Mouse (Mus musculus) limb, embryonic 14.5 days (tissue): ENCODE data around the gene S100z. TPM values are rescaled to one million over a fixed set of nuclear protein-coding genes. Genes with fewer than 3 reads are reported as not detected.

Source experiments
- ATAC-seq: fragments of 200-750 bp; cut with Nextera tagmentation; 2 replicates; pipeline ENCODE4 v1.8.0; 2017; ENCODE audit warnings: low read depth, moderate number of reproducible peaks, moderate TSS enrichment; ENCODE audit not compliant: low FRiP score
- DNase-seq: peaks from one replicate; pipeline ENCODE4 v3.0.0-alpha.2; 2015; ENCODE audit warnings: low spot score
- H3K27ac ChIP-seq: fragments of 300-500 bp; sonication (generic); replicated peaks from 2 replicates; pipeline ENCODE4 v1.5.1; 2014; ENCODE audit warnings: low read depth, mild to moderate bottlenecking, low read length, moderate library complexity, mixed read lengths
- H3K27me3 ChIP-seq: fragments of 300-500 bp; sonication (generic); 2 replicates; pipeline ENCODE4 v1.6.1; 2014; ENCODE audit warnings: low read length, mixed read lengths; ENCODE audit not compliant: control insufficient read depth, insufficient read depth
- H3K36me3 ChIP-seq: fragments of 300-500 bp; sonication (generic); 2 replicates; pipeline ENCODE4 v1.6.1; 2014; ENCODE audit warnings: mild to moderate bottlenecking, low read length, moderate library complexity, mixed read lengths; ENCODE audit not compliant: control insufficient read depth, insufficient read depth
- H3K4me1 ChIP-seq: fragments of 300-500 bp; sonication (generic); 2 replicates; pipeline ENCODE4 v1.6.1; 2014; ENCODE audit warnings: antibody characterized with exemption, low read length, mixed read lengths; ENCODE audit not compliant: control insufficient read depth, insufficient read depth
- H3K4me2 ChIP-seq: fragments of 300-500 bp; sonication (generic); replicated peaks from 2 replicates; pipeline ENCODE4 v1.6.1; 2014; ENCODE audit warnings: low read depth, mild to moderate bottlenecking, low read length, moderate library complexity; ENCODE audit not compliant: severe bottlenecking
- H3K4me3 ChIP-seq: fragments of 300-500 bp; sonication (generic); replicated peaks from 2 replicates; pipeline ENCODE4 v1.5.1; 2014; ENCODE audit warnings: low read length
- H3K9ac ChIP-seq: fragments of 300-500 bp; sonication (generic); 2 replicates; pipeline ENCODE4 v1.6.1; 2014; ENCODE audit warnings: mild to moderate bottlenecking, low read depth, low read length, moderate library complexity; ENCODE audit not compliant: severe bottlenecking
- H3K9me3 ChIP-seq: fragments of 300-500 bp; sonication (generic); 2 replicates; pipeline ENCODE4 v1.6.1; 2016; ENCODE audit warnings: low read length; ENCODE audit not compliant: control insufficient read depth
- POLR2A ChIP-seq: fragments of 200-500 bp; IDR thresholded peaks from 2 replicates; pipeline ENCODE4 v1.8.0; 2012; ENCODE audit warnings: inconsistent platforms, mild to moderate bottlenecking, moderate library complexity, borderline replicate concordance; ENCODE audit not compliant: insufficient read depth, insufficient read length; ENCODE audit errors: extremely low read depth
- WGBS: fragments of 180-500 bp; shearing (Covaris S2); extraction: QIAGEN DNeasy Blood & Tissue Kit; methylation state at CpG from one replicate; pipeline ENCODE4 v1.1.7; 2014; 5-methylcytosine and 5-hydroxymethylcytosine counted together
- polyA plus RNA-seq, 2 experiments: library from polyadenylated mRNA; depleted of rRNA in 1 of 2; stranded (reverse) in 1 of 2; unstranded in 1 of 2; fragments of >200 nt; fragmentation: Nextera tagmentation in 1 of 2; extraction: Ambion mirVana in 1 of 2; gene quantifications; 2 replicates each; pipeline versions ENCODE4 v1.2.1 to v1.2.3; 2012 to 2014

Gene S100z
- polyA plus RNA-seq, 2 experiments = not detected

- H3K4me1 ChIP-seq = no peaks in the 10 kb centered on the region
- WGBS = 76% methylated on average over 3 of the region's 3 CpGs
- no peaks in the 10 kb centered on the region for H3K9me3 ChIP-seq
- H3K9ac ChIP-seq = no peak overlapping the region
- H3K4me2 ChIP-seq = no peak overlapping the region
- no peak overlapping the region for H3K27ac ChIP-seq
- no peak overlapping the region for H3K4me3 ChIP-seq
- peaks cover 6% of the 10 kb centered on the region; the same call in 1 of the 2 replicates for H3K27me3 ChIP-seq
- no peaks in the 10 kb centered on the region for H3K36me3 ChIP-seq
- TF ChIP-seq POLR2A = no peak
- ATAC-seq (no peak), DNase-seq (no peak)
These were observed 28.8 kb downstream of the S100z start for GRCm38 (mm10) chr13:95449730-95450129.

GRCm38 (mm10) chr13:95444824-95445223 lies 33.7 kb downstream of the S100z start, which contains the start of gene Crhbp:
Crhbp (minus strand) TSS chr13:95444924.
- Histone ChIP-seq H3K27ac (no peak within 1 kb of the TSS), H3K27me3 (peaks cover 27% of the 10 kb centered on the region; the same call in 1 of the 2 replicates)
- no peak for DNase-seq

GRCm38 (mm10) chr13:95444291-95444690 lies 34.2 kb downstream of the S100z start:
- no peak for TF ChIP-seq POLR2A
- Histone ChIP-seq H3K27ac (no peak overlapping the region), H3K4me1 (no peaks in the 10 kb centered on the region), H3K9me3 (no peaks in the 10 kb centered on the region), H3K9ac (peak overlapping the region; percentile 52; the same call in 1 of the 2 replicates), H3K4me3 (peak overlapping the region; percentile 44), H3K27me3 (peaks cover 27% of the 10 kb centered on the region; the same call in 1 of the 2 replicates), H3K4me2 (peak overlapping the region; percentile 91), H3K36me3 (no peaks in the 10 kb centered on the region)
- no peak for DNase-seq
- ATAC-seq = no peak
- WGBS = 7% methylated on average over 7 of the region's 7 CpGs

More at GRCm38 (mm10) chr13:95444824-95445223, 33.7 kb downstream of the S100z start, which contains the start of gene Crhbp:
- Histone ChIP-seq H3K4me2 (peak within 1 kb of the TSS; percentile 91), H3K36me3 (no peaks in the 10 kb centered on the region), H3K9ac (peak within 1 kb of the TSS; percentile 52), H3K9me3 (no peaks in the 10 kb centered on the region), H3K4me1 (no peaks in the 10 kb centered on the region), H3K4me3 (peak within 1 kb of the TSS; percentile 44)
- WGBS = 60% methylated on average over 11 of the region's 11 CpGs
- ATAC-seq = no peak
- TF ChIP-seq POLR2A = no peak

- peak; percentile 65 for DNase-seq
- H3K9me3 ChIP-seq = no peaks in the 10 kb centered on the region
- H3K27ac ChIP-seq = no peak overlapping the region
- TF ChIP-seq POLR2A = no peak
- no peaks in the 10 kb centered on the region for H3K4me1 ChIP-seq
- H3K4me2 ChIP-seq = peak overlapping the region; percentile 91
- ATAC-seq = peak; percentile 55; the same call in 1 of the 2 replicates
- peaks cover 27% of the 10 kb centered on the region; the same call in 1 of the 2 replicates for H3K27me3 ChIP-seq
- peak overlapping the region; percentile 44 for H3K4me3 ChIP-seq
- WGBS = 2% methylated on average over 43 of the region's 46 CpGs
- H3K36me3 ChIP-seq = no peaks in the 10 kb centered on the region
- H3K9ac ChIP-seq = peak overlapping the region; percentile 52
These were observed 34.9 kb downstream of the S100z start for GRCm38 (mm10) chr13:95443376-95444233.

- WGBS = 6% methylated on average over 4 of the region's 4 CpGs
- Histone ChIP-seq H3K27ac (no peak overlapping the region), H3K4me3 (peak overlapping the region; percentile 44; the same call in 1 of the 2 replicates), H3K9me3 (no peaks in the 10 kb centered on the region), H3K4me1 (no peaks in the 10 kb centered on the region), H3K4me2 (peak overlapping the region; percentile 91; the same call in 1 of the 2 replicates), H3K36me3 (no peaks in the 10 kb centered on the region), H3K9ac (no peak overlapping the region), H3K27me3 (peaks cover 27% of the 10 kb centered on the region; the same call in 1 of the 2 replicates)
- no peak for TF ChIP-seq POLR2A
- ATAC-seq = no peak
- no peak for DNase-seq
These were observed 35.6 kb downstream of the S100z start for GRCm38 (mm10) chr13:95442901-95443300.
